Mouse (Mus musculus): ENCODE measurements around the gene Sept5. TPM values are rescaled to one million over a fixed set of nuclear protein-coding genes. Genes with fewer than 3 reads are reported as not detected.

The Sept5 gene
- total RNA-seq, 2 experiments from 2014 or later = 824 to 876 TPM

GRCm38 (mm10) chr16:18617370-18618065, 12.2 kb downstream of the Sept5 start:
- DNase-seq (ENCODE audit: low spot score in 2 of 2) = peak; percentile 94 to 95

DNA sequence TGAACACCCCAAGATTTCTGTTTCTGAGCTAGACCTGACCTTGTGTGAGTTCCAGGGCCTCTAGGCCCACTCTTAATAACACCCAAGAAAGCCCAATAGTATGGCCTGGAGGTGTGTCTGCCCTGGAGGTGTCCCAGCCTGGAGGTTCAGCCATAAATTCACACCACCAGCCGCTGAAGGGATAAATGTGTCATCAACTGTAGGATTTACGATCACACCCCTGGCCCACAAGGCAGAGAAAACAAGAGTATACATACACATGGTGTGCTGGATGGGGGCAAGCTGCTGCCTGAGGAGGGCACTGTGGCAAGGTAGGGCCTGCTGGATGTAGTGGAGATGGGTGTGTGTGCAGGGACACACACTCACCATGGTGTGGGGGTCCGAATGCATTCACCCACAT, 16.5 kb downstream of the Sept5 start:
- DNase-seq (ENCODE audit: low spot score in 2 of 2) = no peak

DNA sequence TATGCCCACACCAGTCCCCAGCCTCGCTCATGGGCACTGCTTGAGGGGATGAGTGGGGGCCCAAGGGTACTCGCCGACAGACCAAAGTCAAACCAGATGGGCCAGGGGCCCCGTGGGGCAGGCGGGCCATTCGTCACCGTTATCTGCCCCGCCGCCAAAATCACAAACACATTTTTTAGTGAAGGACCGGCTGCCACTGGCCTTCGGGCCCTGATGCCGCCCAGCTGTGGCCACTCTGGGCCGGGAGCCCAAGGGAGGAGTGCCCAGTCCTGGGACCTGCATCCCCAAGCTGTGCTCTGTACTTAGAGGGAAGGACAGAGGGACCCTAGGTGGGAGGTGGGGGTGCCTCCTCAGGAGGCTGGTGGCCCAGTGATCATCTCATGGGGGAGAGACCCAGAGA, 18.0 kb downstream of the Sept5 start:
- no peak for DNase-seq (ENCODE audit: low spot score in 2 of 2)

GRCm38 (mm10) chr16:18609099-18609498, 20.7 kb downstream of the Sept5 start:
- no peak for DNase-seq (ENCODE audit: low spot score in 2 of 2)

DNA sequence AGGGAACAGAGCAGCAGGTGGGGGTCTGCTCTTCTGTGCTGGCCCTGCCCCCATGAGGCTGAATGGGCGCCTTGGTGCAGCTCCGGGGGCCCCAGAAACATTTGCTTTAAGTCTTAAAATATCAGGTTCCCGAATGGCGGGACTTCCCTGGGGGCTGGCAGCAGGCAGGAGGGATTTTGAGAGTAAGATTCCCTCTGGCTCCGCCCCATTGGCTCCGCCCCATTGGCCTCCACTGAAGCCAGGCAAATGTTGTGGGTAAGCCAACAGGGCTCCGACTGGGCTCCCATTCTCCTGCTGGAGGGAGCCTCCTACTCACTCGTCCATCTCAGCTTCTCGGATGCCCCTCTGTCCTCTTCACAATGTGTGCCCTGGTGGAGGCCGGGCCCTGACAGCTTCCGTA, 21.5 kb downstream of the Sept5 start:
- DNase-seq (ENCODE audit: low spot score in 2 of 2) = no peak

- DNase-seq (ENCODE audit: low spot score in 2 of 2) = no peak
Measured at GRCm38 (mm10) chr16:18605705-18606104, 24.0 kb downstream of the Sept5 start.

- DNase-seq (ENCODE audit: low spot score in 2 of 2) = no peak
Measured at GRCm38 (mm10) chr16:18604267-18604701, 25.5 kb downstream of the Sept5 start.

GRCm38 (mm10) chr16:18601447-18601846, 28.3 kb downstream of the Sept5 start:
- DNase-seq (ENCODE audit: low spot score in 2 of 2) = no peak

GRCm38 (mm10) chr16:18598006-18598405, 31.7 kb downstream of the Sept5 start:
- DNase-seq (ENCODE audit: low spot score in 2 of 2) = no peak

DNA sequence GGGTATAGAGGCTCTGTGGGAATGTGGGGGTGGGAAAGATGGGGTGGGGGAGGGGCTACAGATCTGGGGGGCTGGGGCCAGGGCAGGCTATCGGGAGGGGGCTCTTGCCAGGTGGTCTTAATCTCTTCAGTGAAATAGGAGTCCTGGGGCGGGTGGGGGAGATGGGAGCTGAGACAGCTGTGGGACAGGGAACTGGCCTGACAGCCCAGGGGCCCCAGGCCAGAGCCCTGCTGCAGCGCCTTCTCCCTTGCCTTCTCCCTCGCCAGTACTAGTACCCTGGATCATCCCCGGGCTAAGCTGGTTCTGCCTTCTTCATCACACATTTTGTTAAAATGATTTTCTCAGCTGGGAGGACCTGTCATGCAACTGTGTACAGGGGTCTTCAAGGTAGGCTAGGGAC, 33.5 kb downstream of the Sept5 start:
- no peak for DNase-seq (ENCODE audit: low spot score in 2 of 2)

DNA sequence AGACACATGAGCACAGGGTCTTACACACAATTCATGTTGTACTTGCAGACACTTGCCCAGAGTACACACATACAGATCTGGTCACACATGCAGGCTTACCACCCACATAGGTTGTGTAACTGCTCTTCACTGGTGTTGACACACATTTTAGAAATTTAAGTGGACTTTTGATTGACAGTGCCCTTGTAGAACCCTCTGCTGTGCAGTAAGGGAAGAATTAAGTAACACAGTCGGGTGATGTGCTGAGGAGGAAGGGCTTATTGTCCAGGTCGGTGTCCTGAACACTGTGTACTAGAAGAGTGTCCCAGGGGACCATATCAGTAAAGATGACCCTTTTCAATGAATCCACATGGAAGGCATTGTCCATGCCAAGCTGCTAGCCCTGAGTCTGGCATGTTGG, 35.8 kb downstream of the Sept5 start:
- DNase-seq (ENCODE audit: low spot score in 2 of 2) = no peak

DNA sequence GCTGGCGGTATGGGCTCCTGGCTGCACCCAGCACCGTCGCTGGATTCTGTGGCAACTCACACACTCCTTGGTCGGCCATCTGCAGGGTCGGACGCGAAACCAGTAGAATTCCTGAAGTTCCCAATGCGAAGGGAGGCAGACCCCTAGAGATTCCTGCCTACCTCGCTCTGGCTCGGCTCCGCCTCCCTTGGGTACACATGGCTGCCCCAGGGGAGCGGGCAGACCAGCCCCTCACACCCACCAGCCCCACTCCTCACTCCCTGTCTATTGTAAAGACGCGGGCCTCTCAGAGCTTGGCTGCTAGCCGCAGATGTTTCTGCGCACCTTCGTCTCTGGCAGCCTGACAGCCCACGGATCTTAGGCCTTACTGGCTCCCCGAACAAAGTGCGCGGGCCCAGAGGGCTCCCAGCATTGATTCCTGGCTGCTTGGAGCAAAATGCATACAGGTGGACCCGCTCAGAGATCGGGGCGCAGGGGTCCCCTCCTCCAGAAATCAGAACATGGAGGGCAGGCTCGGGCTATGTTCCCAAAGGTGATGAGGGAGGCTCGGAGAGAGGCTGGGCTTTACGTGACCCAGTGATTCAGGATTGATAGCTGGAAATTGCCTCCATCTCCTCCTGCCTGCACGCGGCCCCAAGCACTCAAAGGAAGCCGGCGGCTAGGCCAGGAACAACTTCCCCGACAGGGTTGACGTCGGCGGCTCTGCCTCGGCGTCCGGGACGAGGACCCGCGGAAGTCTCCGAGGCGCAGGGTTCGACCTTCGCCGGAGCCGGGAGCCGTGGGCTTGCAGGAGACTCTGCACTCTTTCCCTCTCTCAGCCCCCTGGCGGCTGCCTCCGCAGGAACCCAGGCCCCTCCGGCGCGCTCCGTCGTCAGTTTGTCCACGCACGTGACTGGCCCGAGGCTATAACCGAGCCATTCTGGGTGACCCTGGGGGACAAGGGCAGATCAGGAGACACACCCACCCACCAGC, 38.4 kb downstream of the Sept5 start:
- DNase-seq (ENCODE audit: low spot score in 2 of 2) = no peak

DNA sequence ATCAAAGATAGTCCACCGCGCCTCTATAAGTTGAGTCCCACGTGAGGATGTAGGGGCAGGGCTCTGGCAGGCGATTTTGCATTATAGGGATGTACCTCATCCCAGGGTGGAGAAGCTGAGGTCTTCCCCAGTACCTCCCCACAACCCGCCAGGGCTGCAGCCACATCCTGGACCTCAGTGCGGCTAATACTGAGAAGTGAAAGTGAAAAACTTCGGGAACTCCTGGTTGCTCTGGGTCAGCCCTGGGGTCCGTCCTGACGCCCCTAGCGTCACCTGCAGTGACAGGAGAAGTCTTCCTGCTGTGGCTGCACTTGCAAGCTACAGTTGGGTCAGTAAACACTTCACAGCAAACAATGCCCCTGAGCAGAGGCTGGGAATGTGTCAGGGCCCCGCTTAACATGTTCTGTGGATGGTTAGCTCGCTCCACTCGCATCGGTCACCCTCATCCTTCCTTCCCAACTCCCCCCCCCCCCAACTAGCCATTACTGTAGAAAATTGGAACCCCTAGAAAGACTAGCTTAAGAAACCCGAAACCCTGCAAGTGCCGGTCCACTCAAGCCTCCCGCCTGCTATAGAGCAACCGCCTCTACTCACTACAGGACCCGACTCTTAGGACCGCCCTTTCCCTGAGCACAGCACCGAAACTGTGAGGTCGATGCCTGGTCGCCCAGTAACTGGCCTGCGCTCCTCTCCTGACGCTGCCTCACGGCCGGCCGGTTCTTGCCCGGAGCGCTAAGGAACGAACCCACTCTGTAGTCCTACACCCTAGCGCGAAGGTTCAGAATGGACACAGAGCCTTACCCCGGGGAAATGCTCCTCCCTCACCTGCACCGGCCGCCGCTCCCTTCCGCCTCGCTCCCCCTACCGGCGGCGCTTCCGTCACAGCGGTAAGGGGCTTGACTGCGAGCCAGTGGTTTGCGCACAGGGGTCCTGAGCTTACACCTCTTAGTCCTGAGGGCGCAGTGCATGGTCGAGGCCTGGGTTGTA, 39.7 kb downstream of the Sept5 start, which contains the start of gene Tbx1:
Gene Tbx1, minus strand, starts transcription at position 868 of the 987 bp plus-strand sequence.
- no peak for DNase-seq (ENCODE audit: low spot score in 2 of 2)

- no peak for DNase-seq (ENCODE audit: low spot score in 2 of 2)
Measured at GRCm38 (mm10) chr16:18589080-18589621, 40.6 kb downstream of the Sept5 start.

GRCm38 (mm10) chr16:18588738-18589055, 41.1 kb downstream of the Sept5 start:
- no peak for DNase-seq (ENCODE audit: low spot score in 2 of 2)

DNA sequence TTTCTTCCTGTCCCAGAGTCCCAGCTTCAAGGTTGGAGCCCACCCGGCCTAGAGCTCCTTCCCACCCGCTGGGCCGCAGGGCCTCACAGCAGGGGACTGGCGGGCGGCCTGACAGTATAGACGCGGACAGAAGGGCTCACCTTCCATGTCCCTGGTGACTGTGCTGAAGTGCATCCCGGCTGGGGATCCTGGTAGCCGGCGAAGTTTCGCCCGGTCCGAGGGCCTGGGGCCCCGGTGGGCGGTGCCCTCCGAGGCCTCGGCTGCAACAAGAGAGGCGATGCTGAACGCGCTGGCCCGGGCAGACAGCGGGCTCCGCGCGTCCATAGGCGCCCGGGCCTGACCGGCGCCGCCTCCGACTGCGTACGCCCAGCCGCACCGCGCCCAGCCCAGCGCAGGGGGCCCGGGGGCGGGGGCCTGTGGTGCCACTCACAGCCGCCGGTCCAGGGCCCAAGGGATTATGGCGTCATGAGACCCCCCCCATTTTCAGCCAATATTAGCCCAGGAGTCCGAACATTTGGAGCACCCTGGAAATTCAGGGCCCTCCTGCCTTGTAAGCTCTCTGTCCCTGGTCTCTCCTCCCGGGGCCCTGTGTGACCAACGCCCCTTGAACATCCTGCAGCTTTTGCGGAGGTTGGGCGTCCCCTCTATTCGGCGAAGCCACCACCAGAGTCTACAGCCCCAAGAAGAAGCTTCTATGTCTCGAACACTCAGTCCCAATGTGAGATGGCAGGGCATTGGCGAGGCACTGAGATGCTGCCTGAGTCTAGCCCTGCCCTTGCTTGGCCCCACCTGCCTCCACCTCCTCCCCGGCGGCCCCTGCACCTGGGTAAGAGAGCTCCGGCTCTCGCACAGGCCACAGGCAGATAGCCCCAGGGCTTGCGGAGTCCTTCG, 41.7 kb downstream of the Sept5 start:
- DNase-seq (ENCODE audit: low spot score in 2 of 2) = no peak

GRCm38 (mm10) chr16:18586906-18587546, 42.7 kb downstream of the Sept5 start:
- no peak for DNase-seq (ENCODE audit: low spot score in 2 of 2)

DNA sequence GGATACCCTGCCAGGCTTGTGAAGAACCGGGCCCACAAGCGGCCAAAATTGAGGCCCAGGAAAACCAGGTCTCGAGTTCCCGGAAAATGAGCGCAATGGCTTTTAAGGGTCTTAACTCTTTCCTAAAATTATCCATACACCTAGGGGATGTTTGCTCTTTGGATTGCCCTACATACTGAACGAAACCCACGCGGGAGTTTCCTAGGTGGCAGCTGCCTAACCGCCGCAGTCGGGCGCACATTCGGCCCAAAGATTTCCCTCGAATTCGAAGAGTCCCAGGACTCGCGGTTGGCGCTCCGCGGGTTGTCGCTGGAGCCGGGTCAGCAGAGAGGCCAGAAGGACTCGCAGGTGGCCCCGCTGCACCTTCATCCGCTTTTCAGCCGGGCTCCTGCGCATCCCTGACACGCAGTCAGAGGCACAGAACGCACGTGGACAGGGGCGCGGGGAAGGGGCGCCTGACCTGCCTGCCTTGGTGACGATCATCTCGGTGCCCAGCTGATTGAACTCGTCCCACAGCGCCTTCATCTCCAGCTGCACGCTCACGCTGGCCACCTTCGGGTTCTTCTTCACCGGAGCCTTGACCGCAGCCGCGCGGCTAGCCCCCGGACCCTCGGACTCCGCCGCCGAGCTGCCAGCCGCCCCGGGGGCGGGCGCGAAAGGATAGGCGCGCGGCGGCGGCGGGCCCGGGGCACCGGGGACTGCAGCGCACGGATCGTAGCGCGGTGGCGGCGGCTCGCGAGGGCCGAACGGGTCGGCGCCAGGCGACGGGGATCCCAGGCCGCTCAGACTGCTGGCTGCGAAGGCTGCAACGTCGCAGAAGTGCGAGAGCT, 43.5 kb downstream of the Sept5 start:
- no peak for DNase-seq (ENCODE audit: low spot score in 2 of 2)

Data from left cerebral cortex, adult 18-20 months (tissue).